Mouse (Mus musculus) left cerebral cortex, postnatal 4 days (tissue): ENCODE measurements at regions not wholly inside any gene's neighbourhood (a gene's known extent, or its start where the extent isn't known, plus 50 kb on each side); places are given as distances from the start of the nearest gene placed in this dataset.
A peak's percentile ranks its signal among the peaks of the same experiment; 100 is the strongest.
"Not testable (repeated sequence)": the region's sequence is repeated elsewhere in the genome, so short reads cannot be mapped to it uniquely, and the experiment has no call there.

ENCODE experiments used
- DNase-seq: peaks from one replicate; pipeline ENCODE4 v3.0.0-alpha.2; 2022
- intact Hi-C: fragments of 180-260 bp; cut with DNase I; formaldehyde crosslinking; loops from one replicate; pipeline ENCODE4 v1.15.1; 2025

GRCm38 (mm10) chr13:72448458-72449058, 180.1 kb upstream of the Irx2 start:
- no peak for DNase-seq
- intact Hi-C loops: no loop called here

DNA sequence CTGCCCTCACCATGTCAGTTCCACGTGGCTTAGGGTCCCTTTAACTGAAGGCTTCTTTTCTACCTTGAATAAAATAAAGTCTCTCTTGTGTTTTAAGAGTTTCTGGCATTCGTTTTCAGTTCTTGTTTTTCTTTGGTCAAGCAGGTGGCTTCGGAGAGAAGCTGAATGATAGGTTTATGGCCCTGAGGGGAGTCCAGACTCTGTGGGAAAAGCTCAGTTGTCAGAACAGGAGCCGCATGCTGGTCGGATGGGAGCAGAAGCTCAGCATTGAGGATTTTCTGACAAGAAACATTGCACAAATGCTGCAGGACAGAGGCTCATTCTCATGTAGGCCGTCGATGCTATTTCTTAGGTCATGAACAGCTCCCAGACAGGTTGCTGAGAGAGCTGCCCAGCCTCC, 133.3 kb upstream of the Irx2 start:
- intact Hi-C loops: no loop called here
- no peak for DNase-seq

DNA sequence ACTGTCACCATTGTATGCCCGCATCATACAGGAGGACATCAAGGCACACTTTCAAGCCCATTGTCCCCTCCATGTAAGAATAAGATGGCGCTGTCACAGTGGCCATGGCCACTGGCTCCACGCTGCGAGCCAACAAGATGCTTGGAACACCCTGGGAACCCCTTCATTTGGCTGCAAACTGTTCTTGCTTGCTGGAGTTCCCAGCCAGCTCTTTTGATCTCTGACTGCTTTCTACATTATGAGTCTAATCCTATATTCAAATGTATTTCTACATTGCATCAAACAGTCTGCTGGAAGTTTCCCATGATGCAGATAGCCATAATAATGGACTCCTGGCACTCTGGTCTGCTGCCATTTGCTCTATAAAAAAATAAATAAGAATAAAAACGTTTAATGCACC, 131.6 kb upstream of the Irx2 start:
- no peak for DNase-seq
- intact Hi-C loops: no loop called here

GRCm38 (mm10) chr13:72497521-72497920, 131.1 kb upstream of the Irx2 start:
- intact Hi-C loops: no loop called here
- DNase-seq: no peak

- DNase-seq: no peak
- intact Hi-C loops: no loop called here
Observed at GRCm38 (mm10) chr13:72505954-72506353, 122.7 kb upstream of the Irx2 start.

- intact Hi-C loops: no loop called here
- DNase-seq: no peak
Observed at GRCm38 (mm10) chr13:72538633-72539032, 90.0 kb upstream of the Irx2 start.

DNA sequence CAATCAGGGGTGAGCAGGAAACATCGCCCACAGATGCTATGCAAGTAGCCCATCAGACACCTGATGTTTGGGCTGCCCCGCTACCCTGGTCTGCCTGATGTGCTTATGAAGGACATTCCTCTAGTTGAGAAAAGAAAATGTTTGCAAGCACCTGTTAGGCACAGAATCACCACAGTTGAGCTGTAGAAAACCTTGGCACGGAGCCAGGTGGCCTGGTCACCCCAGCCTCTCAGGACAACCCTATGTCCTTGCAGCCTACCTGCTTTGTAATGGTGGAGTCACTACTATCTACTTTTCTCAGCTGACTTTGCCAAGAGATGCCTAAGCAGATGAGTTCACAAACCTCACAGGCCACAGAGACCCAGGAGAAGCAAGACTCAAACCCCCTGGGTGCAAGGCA, 86.9 kb upstream of the Irx2 start:
- no peak for DNase-seq
- intact Hi-C loops: no loop called here

- intact Hi-C loops: no loop called here
- peak; percentile 29 for DNase-seq
Observed at GRCm38 (mm10) chr13:72557951-72558350, 70.7 kb upstream of the Irx2 start.

DNA sequence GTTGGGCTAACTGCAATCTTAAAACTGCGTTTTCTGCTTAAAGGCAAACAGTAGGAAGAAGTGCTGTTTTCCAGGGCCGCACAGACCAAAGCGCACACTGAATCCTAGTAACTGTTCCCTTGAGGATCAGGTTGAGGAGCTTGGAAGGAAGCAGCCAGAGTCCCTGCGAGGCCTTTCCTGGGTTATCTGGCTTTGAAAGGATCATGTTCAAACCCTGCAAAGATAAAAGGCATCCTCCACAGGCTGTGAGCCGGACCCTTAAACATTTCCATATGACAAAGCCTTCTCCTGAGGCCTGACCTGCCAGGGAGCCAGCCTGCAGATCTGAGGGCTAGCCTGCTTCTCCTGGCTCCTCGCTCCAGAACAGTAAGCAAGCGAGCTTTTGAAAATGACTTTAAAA, 56.7 kb upstream of the Irx2 start:
- no peak for DNase-seq
- intact Hi-C loops: no loop called here

DNA sequence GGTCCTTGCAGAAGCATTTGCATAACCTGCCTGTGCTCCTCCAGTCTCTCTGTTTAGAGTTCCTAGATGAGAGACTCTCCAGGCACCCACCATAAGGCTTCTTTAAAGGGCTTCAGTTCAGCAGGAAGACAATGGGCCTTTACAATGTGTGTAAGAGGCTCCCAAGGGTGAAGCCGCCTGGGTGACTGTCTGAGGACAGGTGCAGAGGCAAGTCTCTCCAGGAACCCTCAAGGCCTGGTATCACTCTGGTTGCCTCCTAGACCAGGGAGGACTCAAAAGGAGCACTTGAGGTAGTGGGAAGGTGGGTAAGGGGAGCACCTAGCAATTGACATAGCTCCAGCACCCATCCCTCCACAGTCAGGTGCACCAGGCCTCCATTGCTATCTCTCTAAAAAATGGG, 55.8 kb upstream of the Irx2 start:
- no peak for DNase-seq

DNA sequence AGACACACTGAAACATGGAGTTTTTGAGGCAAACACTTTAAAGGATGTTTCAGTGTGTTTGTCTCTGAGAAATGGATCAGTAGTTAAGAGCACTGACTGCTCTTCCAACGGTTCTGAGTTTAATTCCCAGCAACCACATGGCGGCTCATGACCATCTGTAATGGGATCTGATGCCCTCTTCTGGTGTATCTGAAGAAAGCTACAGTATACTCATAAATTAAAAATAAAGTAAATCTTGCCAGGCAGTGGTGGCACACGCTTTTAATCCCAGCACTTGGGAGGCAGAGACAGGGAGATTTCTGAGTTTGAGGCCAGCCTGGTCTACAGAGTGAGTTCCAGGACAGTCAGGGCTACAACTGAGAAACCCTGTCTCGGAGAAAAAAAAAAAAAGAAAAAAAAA, 54.5 kb upstream of the Irx2 start:
- DNase-seq, intact Hi-C loops: not testable (repeated sequence)

More for the DNA sequence above, 55.8 kb upstream of the Irx2 start:
- intact Hi-C loops: no loop called here

GRCm38 (mm10) chr13:72576485-72576884, 52.1 kb upstream of the Irx2 start:
- no peak for DNase-seq
- intact Hi-C loops: no loop called here

DNA sequence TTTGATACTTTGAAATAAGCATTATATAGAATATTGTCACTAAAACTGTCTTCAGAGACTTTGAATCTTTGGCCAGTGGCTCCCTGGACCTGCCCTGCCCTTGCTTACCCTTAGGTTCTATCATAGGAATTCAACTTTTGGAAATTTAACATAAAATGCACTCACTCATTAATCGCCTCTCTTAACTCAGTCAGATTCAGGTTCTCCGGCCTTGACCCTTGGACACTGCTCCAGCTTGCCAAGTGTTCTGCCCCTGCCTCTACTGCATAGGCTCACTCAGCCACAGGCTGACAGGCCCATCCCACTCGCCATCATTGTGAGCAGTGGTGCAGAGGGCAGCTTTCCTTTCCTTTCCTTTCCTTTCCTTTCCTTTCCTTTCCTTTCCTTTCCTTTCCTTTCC, 50.2 kb upstream of the Irx2 start:
- intact Hi-C loops: no loop called here
- DNase-seq: no peak
